Mouse (Mus musculus) neural tube, embryonic 10.5 days (tissue): ENCODE data around the gene Tbl3.

Source experiments
- DNase-seq: peaks from one replicate; pipeline ENCODE4 v3.0.0-alpha.2; 2017; ENCODE audit warnings: low spot score; ENCODE audit errors: extremely low spot score

Gene Tbl3

GRCm38 (mm10) chr17:24654969-24655368 lies 52.5 kb downstream of the Tbl3 start:
- no peak for DNase-seq

- DNase-seq = peak; percentile 89
Observed at GRCm38 (mm10) chr17:24653967-24654710, 53.3 kb downstream of the Tbl3 start.

DNA sequence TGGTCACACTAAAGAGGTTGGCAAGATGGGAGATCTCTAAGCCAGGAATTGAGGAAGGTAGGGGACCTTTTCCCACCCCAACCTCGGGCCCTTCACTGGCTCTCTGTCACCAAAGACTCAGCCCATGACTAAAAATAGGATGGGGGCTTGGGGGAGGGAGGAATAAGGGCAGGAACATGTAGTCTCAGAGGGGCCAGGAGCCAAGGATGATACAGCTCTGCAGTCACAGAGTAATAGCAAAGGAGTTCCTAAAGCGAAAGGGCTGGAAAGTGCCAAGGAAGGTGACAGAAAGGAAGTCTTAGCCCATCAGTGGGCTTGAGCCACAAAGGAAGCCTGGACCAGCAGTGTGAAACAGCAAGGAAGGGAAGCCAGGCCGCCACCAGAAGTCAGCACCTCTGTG lies 55.6 kb downstream of the Tbl3 start:
- DNase-seq = no peak

DNA sequence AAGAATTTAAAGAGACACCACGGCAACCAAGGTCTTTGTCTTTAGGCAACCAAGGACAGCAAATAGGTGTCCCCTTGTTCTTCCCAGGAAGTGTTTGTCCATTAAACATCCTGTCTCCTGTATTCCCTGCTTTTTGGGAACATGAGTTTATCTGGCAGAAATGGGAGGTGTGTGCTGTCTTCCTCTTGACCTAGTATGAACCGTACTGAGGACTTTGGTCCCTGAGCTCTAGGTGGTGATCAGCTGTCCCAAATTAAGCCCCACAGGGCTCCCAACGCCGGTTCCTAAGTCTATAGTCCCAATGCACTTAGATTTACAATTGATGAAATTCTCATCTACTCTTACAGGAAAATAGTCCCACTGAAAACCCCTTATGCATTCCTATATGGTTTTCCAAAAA lies 56.7 kb downstream of the Tbl3 start:
- no peak for DNase-seq

DNA sequence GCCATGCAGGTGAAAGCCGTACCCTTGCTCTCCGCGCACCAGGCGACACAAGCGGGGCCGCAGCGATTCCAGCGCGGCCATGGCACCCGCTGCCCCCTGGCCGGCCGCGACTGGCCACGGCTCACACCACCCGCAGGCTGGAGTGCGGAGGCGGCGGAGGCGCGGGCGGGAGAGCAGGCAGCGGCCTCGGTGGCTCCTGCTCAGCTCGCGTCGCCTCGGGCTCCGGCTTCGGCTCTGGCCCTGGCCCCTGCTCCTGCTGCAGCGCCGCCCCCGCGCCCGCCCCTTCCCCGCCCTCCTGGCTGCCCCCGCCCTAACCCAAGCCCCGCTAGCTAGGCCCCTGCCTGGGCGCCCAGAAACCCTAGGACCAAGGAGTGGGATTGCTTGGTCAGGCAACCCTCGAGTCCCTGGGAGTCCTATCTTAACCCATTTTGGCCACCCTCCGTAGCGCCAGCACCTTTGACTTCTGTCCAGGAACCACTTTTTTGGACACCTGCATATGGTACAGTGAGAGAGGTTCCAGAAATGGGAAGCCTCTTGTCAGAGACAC lies 57.3 kb downstream of the Tbl3 start, which contains the start of gene Slc9a3r2:
Slc9a3r2 (minus strand) TSS at position 258 of the 547 bp plus-strand sequence.
- peak; percentile 72 for DNase-seq

- no peak for DNase-seq
Observed at GRCm38 (mm10) chr17:24649581-24650069, 57.8 kb downstream of the Tbl3 start.

GRCm38 (mm10) chr17:24648731-24649377 lies 58.6 kb downstream of the Tbl3 start:
- no peak for DNase-seq
